Mouse (Mus musculus): Measurements from ENCODE around the gene Tmem145. TPM values are rescaled to one million over a fixed set of nuclear protein-coding genes. Genes with fewer than 3 reads are reported as not detected.

The Tmem145 gene
- under 1 TPM in 1 of 2 experiments, not detected in 1; 0.12 TPM for polyA plus RNA-seq (2017; shearing (Covaris generic))

DNA sequence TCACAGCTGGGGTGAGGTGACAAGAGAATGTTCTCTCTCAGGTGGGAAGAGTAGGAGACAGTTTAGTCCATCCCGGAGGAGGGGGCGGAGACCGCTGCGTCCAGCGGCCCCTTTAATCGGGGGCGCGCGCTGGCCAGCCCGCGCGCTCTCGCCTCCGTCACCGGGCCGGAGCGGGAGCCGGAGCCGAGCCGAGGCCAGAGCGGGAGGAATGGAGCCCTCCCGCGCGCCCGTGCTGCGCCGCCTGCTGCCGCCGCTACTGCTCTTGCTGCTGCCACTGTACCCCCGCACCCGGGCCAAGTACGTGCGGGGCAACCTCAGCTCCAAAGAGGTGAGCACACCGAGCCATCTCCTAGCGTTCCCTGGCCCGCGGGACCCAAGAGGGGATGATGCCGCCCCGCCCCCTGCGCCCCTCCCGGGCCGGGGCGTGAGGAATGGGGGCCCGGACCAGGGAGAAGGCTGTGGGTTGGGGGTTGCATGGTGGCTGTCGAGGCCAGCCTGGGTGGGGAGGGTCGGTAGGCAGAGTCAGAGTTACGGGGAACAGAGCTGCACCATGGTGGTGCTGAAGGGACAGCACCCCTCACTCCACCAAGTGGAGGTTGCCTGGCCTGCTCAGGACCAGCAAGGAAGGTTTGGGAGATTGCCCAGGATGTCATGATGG lies at the start of gene Tmem145:
TSS of gene Tmem145 (plus strand) at position 151 of the 658 bp plus-strand sequence.

DNA sequence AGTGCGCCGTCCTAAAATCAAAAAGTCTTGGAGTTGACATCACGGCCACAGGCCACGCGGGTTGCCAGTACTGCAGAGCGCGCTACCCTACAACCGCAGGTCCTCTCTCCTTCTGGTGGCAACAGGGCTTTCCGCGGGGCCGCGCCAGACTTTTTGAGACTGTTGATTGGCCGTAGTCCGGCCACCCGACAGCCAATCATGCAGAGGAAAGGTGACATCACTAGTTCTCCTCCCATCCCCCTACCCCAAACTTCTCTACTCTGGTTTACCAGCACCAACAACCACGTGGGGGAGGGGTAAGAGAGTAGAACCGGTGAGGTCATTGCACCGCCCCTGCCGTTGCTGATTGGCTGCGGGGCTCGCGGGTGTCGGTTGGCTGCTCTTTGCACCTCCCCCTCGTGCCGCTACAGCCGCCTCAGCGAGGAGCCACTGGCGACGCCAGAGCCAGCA lies 38.6 kb upstream of the Tmem145 start, which contains the start of gene Cic:
TSS of gene Cic (plus strand) at position 404 of the 450 bp plus-strand sequence.

DNA sequence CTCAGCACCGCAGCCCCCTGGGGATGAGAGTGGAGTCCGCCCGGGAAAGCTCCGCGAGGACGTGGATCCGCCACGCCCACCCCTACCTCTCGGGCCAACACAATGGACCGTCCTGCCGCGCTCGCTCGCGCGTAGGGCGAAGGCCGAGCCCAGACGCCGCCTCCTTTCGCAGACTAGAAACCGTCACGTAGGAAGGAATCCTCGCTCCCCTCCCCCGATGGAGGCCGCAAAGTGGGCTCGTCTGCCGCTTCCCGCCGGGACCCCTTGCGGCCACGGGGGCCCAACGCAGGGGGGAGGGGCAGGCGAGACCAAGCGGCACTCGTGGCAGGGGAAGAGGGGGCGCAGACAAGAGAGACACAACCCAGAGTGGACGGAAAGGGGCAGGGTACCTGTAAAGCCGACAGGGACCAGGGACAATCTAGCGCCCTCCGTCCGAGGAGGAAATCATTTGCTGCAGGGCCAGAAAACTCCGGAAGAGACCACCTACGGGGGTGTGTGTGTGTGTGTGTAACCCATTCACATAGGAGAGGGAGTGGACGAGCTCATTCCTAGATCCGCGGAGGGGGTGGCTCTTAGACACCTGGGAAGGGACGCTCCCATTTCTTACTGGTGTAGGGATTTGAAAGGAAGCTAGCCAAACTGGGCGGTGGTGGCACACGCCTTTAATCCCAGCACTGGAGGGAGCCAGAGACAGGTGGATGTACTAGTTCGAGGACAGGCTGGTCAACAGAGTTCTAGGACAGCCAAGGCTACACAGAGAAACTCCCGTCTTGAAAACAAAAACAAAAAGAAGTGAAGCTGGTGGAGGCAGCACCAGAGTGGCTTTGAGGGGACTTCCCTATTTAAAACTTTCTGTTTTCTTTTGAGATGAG lies 8.2 kb upstream of the Tmem145 start, which contains the start of gene Pafah1b3:
TSS of gene Pafah1b3 (minus strand) at position 533 of the 872 bp plus-strand sequence.

DNA sequence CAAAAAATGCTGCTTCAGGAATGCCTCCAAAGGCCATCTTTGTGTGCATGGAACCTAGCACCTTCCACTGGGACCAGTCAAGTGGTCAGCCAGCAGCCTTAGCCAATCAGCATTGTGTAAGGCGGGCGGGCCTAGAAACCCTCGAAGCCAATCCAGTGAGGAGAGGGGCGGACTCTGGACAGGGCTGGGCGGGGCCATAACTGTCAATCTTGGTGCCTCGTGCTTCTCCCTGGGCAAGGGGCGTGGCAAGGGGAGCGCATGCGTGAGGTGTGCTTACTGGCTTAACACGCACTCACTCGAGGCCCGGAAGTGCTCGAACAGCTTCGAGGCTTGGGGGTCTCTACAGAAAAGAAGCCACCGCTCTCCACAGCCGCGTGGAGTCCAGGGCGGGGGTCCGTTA lies 4.8 kb upstream of the Tmem145 start, which contains the start of gene Prr19:
TSS of gene Prr19 (plus strand) at position 349 of the 400 bp plus-strand sequence.

DNA sequence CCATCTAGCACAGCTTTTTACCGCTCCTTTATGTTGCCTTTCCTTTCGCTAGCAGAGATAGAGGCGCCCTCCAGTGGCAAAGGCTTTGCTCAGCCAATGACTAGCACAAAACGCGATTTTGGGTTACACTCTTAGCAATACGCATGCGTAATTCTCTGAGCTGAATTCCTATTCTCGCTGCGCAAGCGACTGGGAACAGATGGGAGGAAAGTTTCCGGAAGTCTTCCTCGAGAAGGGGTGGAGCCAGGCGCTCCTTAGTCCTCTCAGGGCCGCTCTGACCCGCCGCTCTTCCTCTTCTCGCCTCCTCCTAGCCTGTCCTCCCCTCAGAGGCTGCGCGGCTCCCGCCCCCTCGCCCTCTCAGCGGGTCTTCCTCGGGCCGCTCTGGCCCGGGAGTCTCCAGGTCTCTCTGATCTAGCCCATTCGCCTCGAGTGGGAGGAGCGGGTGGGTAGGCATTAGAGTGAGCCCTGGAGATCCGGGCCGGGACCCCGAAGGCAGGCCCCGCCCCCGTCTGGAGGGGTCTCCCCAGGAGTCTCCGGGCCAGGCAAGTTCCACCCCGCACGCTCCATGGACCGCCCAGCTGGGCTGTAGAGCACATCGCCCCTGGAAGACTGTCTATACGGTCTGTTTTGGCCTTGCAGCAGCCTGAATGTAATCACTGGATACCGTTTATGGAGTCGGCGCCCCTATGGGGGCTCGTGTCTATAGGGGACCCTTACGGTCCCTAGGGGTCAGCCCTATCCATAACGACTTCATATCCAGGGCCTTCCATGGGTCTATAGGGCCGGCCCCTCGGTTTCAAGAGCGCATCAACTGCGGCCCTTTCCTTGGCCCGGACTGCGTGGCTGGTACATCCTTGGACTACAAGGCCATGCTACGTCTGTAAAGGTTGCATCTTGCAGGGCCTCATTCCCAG lies 10.9 kb downstream of the Tmem145 start, which contains the start of gene Megf8:
TSS of gene Megf8 (plus strand) at position 633 of the 914 bp plus-strand sequence.

Other genes with a start within 250 kb of the Tmem145 start
- 1 to 10 TPM; 5.9 to 7.7 TPM for gene Grik5, start 233.8 kb upstream of the Tmem145 start, polyA plus RNA-seq (2017; shearing (Covaris generic))
- gene Zfp574, start 233.5 kb upstream of the Tmem145 start, polyA plus RNA-seq (2017; shearing (Covaris generic)): 10 to 100 TPM; 17.5 to 28.2 TPM
- 10 to 100 TPM; 73.9 to 77.6 TPM for gene Pou2f2, start 126.4 kb upstream of the Tmem145 start, polyA plus RNA-seq (2017; shearing (Covaris generic))
- 10 to 100 TPM; 66.7 to 85.6 TPM for gene Dedd2, start 85.5 kb upstream of the Tmem145 start, polyA plus RNA-seq (2017; shearing (Covaris generic))
- gene Zfp526, start 84.7 kb upstream of the Tmem145 start, polyA plus RNA-seq (2017; shearing (Covaris generic)): 1 to 10 TPM; 2.6 to 3.3 TPM
- 10 to 100 TPM; 83.3 to 91.6 TPM for gene Gsk3a, start 68.3 kb upstream of the Tmem145 start, polyA plus RNA-seq (2017; shearing (Covaris generic))
- 1 to 10 TPM; 1.9 to 2.6 TPM for gene Erf, start 55.3 kb upstream of the Tmem145 start, polyA plus RNA-seq (2017; shearing (Covaris generic))
- 10 to 100 TPM; 35.1 to 35.4 TPM for gene Cic, start 38.4 kb upstream of the Tmem145 start, polyA plus RNA-seq (2017; shearing (Covaris generic))
- gene Pafah1b3, start 8.1 kb upstream of the Tmem145 start, polyA plus RNA-seq (2017; shearing (Covaris generic)): 10 to 100 TPM; 25.9 to 42.4 TPM
- gene Prr19, start 4.7 kb upstream of the Tmem145 start, polyA plus RNA-seq (2017; shearing (Covaris generic)): not detected
- under 1 TPM; 0.06 to 0.11 TPM for gene Megf8, start 11.1 kb downstream of the Tmem145 start, polyA plus RNA-seq (2017; shearing (Covaris generic))
- gene Cnfn, start 63.6 kb downstream of the Tmem145 start, polyA plus RNA-seq (2017; shearing (Covaris generic)): not detected
- 10 to 100 TPM; 11.6 to 13.0 TPM for gene Lipe, start 92.6 kb downstream of the Tmem145 start, polyA plus RNA-seq (2017; shearing (Covaris generic))
- gene Cxcl17, start 106.8 kb downstream of the Tmem145 start, polyA plus RNA-seq (2017; shearing (Covaris generic)): not detected
- 1 to 10 TPM in 1 of 2 experiments, under 1 TPM in 1; 0.97 to 2.0 TPM for gene Ceacam1, start 171.5 kb downstream of the Tmem145 start, polyA plus RNA-seq (2017; shearing (Covaris generic))
- not detected for gene Ceacam2, start 233.8 kb downstream of the Tmem145 start, polyA plus RNA-seq (2017; shearing (Covaris generic))

Data from activated CD4-positive, CD25-positive, alpha-beta regulatory T cell (primary cell).